ENCODE assay signal across 11 mouse cellular contexts in the genomic region with DNA sequence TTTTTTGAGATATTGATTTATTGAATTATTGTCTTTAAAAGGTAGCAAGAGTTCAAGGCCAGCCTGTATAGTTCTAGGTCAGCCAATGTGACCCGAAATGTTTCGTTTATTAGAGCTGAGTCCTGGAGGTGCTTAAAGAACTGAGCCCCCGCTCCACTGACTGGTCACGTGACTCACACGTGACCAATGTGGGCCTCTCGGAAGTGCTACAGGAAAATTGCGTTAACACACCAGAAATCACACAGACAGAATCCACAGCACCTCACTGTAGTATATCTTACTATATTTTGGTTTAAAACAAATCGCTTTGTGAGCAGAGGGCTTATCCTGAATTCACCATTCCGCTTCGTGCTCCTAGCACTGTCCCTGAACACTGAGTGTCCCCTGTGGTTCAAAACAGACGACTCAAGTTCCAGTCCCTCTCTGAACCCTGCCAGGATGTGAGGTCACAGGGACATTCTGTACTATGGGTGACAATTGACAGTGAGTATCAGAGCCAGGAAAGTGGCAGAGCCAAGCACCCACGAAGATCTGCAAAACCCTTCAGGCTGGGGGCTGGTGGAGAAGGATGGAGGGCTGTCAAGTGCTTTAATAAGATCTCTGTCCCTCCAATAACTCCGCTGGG. TPM values are rescaled to one million over a fixed set of nuclear protein-coding genes. Genes with fewer than 3 reads are reported as not detected.
DNase-seq lines count a peak whose midpoint lies in the region; ATAC-seq lines count a peak whose summit lies in the region.
"Had no signal": no experiment of that assay in that cellular context is flagged by ENCODE, and none has a peak within 500 bp of the region (broad histone marks: within the 10 kb centered on the region; RNA-seq: fewer than 3 reads in every experiment).

No protein-coding gene starts in this region.

- H3K9me3 ChIP-seq in embryonic facial prominence, embryonic 10.5 days = no peaks in the 10 kb centered on the region
- H3K9me3 ChIP-seq in hindbrain, embryonic 14.5 days (ENCODE audit: control insufficient read depth, low read length) = no peaks in the 10 kb centered on the region
- H3K9me3 ChIP-seq in neural tube, embryonic 13.5 days = no peaks in the 10 kb centered on the region

- peak overlapping the region; percentile 70; the same call in 1 of the 2 replicates for H3K4me3 ChIP-seq in embryonic facial prominence, embryonic 10.5 days
- peak overlapping the region; percentile 65 for H3K4me3 ChIP-seq in hindbrain, embryonic 14.5 days (replicated peaks; ENCODE audit: low read length)
- peak overlapping the region; percentile 61 for H3K4me3 ChIP-seq in neural tube, embryonic 13.5 days

- H3K4me2 ChIP-seq in hindbrain, embryonic 14.5 days (replicated peaks) = peak overlapping the region; percentile 95
- H3K4me2 ChIP-seq in neural tube, embryonic 13.5 days = peak overlapping the region; percentile 76

- peak; percentile 20 to 41 for DNase-seq in left cerebral cortex, postnatal 14 days (ENCODE audit: low spot score in 2 of 2)
- DNase-seq in left cerebral cortex, adult 8-10 months (ENCODE audit: low spot score in 2 of 2) = no peak
- DNase-seq in embryonic facial prominence, embryonic 10.5 days (ENCODE audit: low spot score) = no peak
- no peak for DNase-seq in hindbrain, embryonic 14.5 days (ENCODE audit: low spot score)
- no peak for DNase-seq in adrenal gland, adult (ENCODE audit: inconsistent age in 2 of 2, low spot score in 1 of 2)
- DNase-seq in gastrocnemius, postnatal 36 days = no peak
- no peak for DNase-seq in adrenal gland, postnatal 36 days
- DNase-seq: gastrocnemius, postnatal 10 days; lung, postnatal 36 days had no signal

- H3K27me3 ChIP-seq in embryonic facial prominence, embryonic 10.5 days (replicated peaks; ENCODE audit: low read depth, poor library complexity, severe bottlenecking) = peaks cover 11% of the 10 kb centered on the region
- H3K27me3 ChIP-seq in hindbrain, embryonic 14.5 days (ENCODE audit: control insufficient read depth, insufficient read depth, low read length) = no peaks in the 10 kb centered on the region
- H3K27me3 ChIP-seq in neural tube, embryonic 13.5 days = no peaks in the 10 kb centered on the region

- H3K4me1 ChIP-seq in embryonic facial prominence, embryonic 10.5 days = peaks cover 73% of the 10 kb centered on the region
- H3K4me1 ChIP-seq in hindbrain, embryonic 14.5 days (replicated peaks; ENCODE audit: control insufficient read depth, insufficient read depth, low read length) = peaks cover 20% of the 10 kb centered on the region
- H3K4me1 ChIP-seq in neural tube, embryonic 13.5 days (replicated peaks) = peaks cover 44% of the 10 kb centered on the region

- intact Hi-C loops in left cerebral cortex, postnatal 14 days (cut with DNase I) = no loop called here
- intact Hi-C loops in gastrocnemius, postnatal 36 days (cut with DNase I) = no loop called here

- peak overlapping the region; percentile 84 for H3K9ac ChIP-seq in hindbrain, embryonic 14.5 days
- peak overlapping the region; percentile 80 for H3K9ac ChIP-seq in neural tube, embryonic 13.5 days

- 79% methylated on average over 13 of the region's 13 CpGs for WGBS in embryonic facial prominence, embryonic 10.5 days
- 46% methylated on average over 13 of the region's 13 CpGs for WGBS in hindbrain, embryonic 14.5 days
- 65% methylated on average over 13 of the region's 13 CpGs for WGBS in neural tube, embryonic 13.5 days

- peak overlapping the region; percentile 90 for H3K27ac ChIP-seq in embryonic facial prominence, embryonic 10.5 days (replicated peaks)
- H3K27ac ChIP-seq in hindbrain, embryonic 14.5 days = 0 out of 2 replicates have a peak overlapping the region, but pooled peaks have one; percentile 86
- no peak overlapping the region; the same call in 1 of the 2 replicates for H3K27ac ChIP-seq in neural tube, embryonic 13.5 days (replicated peaks)

- H3K36me3 ChIP-seq in embryonic facial prominence, embryonic 10.5 days (replicated peaks) = peaks cover 9% of the 10 kb centered on the region
- H3K36me3 ChIP-seq in hindbrain, embryonic 14.5 days (replicated peaks; ENCODE audit: control insufficient read depth, insufficient read depth) = no peaks in the 10 kb centered on the region
- H3K36me3 ChIP-seq in neural tube, embryonic 13.5 days = no peaks in the 10 kb centered on the region

- ATAC-seq in hindbrain, embryonic 14.5 days (ENCODE audit: low FRiP score) = no peak; the same call in 1 of the 2 replicates
- no peak for ATAC-seq in neural tube, embryonic 13.5 days (ENCODE audit: low read depth)
- ATAC-seq: intestine, embryonic 16.5 days had no signal

RNA-seq across cellular contexts. Expression of gene Bcat1, which starts 29.6 kb away (rescaled TPM):
- 10 to 100 TPM; 67.3 to 67.4 TPM for total RNA-seq in left cerebral cortex, postnatal 14 days (2021)
- 10 to 100 TPM; 92.3 to 98.0 (median 95.9) TPM for total RNA-seq in left cerebral cortex, adult 8-10 months (2022)
- 126 and 141 TPM in 2 replicates for polyA plus RNA-seq in embryonic facial prominence, embryonic 10.5 days (2016; fragmentation: Nextera tagmentation; extraction: Ambion mirVana)
- polyA plus RNA-seq in hindbrain, embryonic 14.5 days (2014; fragmentation: Nextera tagmentation; extraction: Ambion mirVana) = 101 and 123 TPM in 2 replicates
- 88.7 and 99.2 TPM in 2 replicates for polyA plus RNA-seq in neural tube, embryonic 13.5 days (2015; fragmentation: Nextera tagmentation; extraction: Ambion mirVana)
- total RNA-seq in gastrocnemius, postnatal 36 days (2021) = 1 to 10 TPM; 1.1 to 2.9 TPM
- total RNA-seq in adrenal gland, postnatal 36 days (2021) = 10 to 100 TPM; 14.2 to 23.4 TPM

Comparison
In these comparisons a context has a peak if more than half of its experiments do, and no peak if none do; other contexts are left out.
1. DNase-seq: peak in left cerebral cortex, postnatal 14 days (2 of 2); none in left cerebral cortex, adult 8-10 months (0 of 2), embryonic facial prominence, embryonic 10.5 days (single experiment), hindbrain, embryonic 14.5 days (single experiment), adrenal gland, adult (0 of 2), gastrocnemius, postnatal 36 days (0 of 2) and adrenal gland, postnatal 36 days (0 of 2).
2. Peak in every context shown above with its lines, with median percentiles within 50 percentile points of each other: H3K4me3 ChIP-seq.